Mouse (Mus musculus) 3T3-L1 (cell line): ENCODE data around the gene St6galnac3.
"Not testable (repeated sequence)": the region's sequence is repeated elsewhere in the genome, so short reads cannot be mapped to it uniquely, and the experiment has no call there.

Source experiments
- DNase-seq: peaks from one replicate; pipeline ENCODE4 v3.0.0-alpha.2; 2015; ENCODE audit warnings: low read depth, low spot score

Gene St6galnac3

DNA sequence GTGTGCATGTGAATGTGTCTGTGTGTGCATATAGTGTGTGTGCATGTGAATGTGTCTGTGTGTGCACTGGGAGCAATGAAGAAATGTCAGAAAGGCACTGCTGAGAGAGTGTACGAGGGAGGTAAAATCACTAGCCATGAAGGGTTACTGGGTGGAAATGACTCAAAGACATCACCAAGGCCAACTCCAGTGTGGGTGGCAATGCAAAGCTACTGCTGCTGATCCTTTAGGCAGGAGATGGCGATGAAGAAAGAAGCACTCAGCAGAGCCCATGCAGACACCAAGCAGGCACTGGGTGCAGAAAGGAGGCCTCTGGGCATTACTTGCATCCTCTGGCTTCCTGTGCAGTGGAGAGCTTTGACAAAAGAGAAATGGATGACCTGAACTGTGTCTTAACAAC, 310.8 kb downstream of the St6galnac3 start:
- no peak for DNase-seq

DNA sequence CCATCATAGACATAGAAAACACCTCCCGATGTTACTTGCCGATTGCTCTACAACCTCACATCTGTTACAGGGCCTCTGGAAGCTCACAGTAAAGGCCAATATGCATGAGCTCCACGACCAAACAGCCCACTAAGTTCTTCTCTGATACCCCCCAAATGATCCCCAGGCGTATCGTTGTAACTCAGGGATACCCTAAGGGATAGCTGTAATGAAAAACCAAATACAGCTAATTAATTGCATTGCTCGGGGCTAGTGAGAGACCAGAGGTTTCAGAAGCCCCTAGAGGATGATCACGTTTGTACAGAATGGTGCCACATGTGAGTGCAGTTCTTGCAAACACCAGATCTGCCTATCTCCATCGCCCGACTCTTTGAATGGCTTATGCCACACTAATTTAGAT, 315.7 kb downstream of the St6galnac3 start:
- no peak for DNase-seq

DNA sequence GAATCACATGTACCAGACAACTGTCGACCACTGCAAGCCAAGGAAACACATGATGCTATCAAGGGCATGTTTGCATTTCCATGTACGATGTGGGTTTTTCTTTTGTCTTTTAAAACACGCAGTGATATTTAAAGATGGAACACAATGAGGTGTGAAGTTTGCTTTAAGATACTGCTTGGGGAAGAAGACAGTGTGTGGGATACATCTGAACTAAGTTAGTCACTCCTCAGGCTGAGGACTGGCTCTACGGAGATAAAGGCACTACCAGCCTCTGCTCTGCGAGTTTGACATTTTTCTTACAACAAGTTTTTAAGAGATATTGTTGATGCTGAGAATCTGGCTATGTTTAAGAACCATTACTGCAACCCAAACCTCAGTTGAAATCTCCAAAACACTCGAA, 316.6 kb downstream of the St6galnac3 start:
- DNase-seq: no peak

DNA sequence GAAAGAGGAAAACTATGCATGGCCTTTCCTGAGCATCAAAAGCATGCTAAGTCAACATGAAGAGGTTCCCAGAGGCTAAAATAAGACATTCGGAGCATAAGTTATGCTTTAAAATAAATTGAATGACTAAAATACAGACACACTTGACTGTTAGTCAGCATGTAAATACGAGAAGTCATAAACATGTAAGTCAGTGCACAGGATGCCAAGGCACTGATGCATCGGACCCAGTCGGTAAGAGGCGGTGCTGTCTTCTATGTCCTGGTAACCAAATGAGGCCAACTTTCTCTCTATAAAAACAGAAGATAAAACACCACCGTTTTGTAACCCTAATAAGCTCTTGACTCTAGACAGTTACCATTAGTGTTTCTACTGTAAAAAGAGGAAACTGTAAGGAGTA, 317.3 kb downstream of the St6galnac3 start:
- DNase-seq: no peak

DNA sequence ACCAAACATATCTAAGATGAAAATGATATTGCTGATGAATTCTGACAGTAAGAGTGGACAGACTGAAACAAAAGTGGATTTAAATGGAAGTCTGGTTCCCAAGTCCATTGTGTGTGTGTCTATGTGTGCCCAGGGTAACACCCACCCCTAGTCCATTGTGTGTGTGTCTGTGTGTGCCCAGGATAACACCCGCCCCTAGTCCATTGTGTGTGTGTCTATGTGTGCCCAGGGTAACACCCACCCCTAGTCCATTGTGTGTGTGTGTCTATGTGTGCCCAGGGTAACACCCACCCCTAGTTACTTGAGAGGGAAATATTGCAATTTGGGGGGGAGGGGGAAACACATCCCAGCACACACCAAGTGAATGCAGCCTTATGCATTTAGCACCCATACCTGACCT, 318.1 kb downstream of the St6galnac3 start:
- no peak for DNase-seq

DNA sequence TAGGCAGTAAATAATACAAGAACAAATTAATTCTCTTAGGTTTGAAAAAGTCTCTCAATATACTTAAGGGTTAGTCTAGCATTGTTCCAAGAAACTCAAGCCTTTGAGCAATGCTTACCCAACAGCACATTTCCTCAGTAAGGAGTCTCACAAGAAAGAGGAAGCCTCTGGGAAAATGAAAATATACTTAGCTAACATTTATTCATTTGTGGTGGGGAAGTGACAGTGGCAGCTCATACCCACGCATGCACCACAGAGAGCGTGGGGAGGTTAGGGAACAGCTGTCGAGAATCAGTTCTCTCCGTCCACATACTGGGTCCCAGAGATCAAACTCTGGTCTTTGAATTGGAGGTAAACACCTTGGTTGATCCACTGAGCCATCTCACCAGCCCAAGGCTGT, 318.8 kb downstream of the St6galnac3 start:
- no peak for DNase-seq

DNA sequence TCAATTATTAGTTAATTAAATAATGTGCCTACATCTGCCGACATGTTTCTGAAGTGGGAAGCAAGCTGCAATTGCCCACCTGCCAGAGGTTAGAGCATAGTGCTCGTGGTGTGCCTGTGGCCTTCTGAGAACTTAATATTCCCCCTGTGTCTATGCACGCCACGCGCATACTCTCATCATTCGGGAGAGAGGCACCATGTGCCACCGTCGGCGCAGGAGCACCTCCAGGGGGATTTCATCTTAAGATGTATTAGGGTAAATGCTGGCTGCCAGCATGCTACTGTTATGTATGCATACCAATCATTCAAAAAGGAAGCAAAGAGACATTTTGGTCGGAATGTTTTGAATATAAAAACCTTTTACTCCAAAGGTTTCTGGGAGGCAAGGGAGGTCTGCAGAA, 319.3 kb downstream of the St6galnac3 start:
- no peak for DNase-seq

DNA sequence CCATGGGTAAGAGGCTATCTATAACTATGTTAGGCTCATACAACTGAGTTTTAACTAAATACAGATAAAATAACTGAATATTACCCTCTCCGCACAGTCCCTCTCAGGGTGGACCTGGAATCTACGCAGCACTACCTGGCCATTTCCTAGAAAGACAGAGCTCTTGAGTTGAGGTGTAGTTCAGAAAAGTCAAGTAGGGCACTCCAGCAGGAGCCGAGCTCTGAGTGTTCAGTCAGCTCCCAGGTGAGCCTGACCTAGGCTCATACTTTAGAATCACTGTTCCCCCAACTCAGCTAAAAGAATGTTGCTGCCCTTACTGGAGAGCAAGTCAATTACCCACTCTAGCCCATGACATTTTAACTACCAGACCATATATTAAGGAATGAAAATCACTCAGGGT, 324.7 kb downstream of the St6galnac3 start:
- DNase-seq: no peak

DNA sequence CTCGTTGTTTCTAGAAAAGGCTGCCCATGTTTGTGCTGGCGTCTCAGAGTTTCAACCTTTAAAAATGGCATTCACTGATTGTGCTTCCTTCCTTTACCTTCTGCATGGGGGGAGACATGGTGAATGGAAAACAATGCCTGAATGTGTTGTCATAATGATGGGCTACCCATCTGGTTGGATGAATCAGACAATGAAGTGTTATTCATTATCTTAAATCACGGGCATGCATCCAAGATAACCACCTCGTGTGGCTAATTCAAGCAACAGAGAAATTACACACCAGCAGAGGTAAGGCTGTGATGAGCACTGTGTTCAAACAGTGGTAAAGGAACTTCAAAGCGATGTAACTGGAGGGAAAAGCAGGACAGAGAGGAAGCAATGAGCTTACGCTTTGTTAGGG, 325.4 kb downstream of the St6galnac3 start:
- DNase-seq: no peak

DNA sequence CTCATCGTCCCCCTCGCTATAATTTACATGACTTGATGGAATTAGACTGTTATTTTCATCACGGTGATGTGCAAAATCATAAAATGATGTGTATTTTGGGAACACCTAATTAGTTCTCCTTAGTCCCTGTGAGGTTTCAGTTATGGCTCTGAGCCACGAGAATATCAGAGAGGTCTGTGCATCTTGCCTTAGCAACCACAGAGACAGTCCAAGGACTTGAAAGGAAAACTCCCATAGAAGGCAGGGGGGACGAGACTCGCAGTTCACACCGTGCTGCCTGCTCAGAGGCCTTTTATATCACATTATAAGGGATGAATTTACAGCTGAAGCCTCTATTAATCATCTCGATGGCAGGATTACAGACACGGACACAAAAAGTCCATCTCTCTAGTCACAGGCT, 327.2 kb downstream of the St6galnac3 start:
- no peak for DNase-seq

DNA sequence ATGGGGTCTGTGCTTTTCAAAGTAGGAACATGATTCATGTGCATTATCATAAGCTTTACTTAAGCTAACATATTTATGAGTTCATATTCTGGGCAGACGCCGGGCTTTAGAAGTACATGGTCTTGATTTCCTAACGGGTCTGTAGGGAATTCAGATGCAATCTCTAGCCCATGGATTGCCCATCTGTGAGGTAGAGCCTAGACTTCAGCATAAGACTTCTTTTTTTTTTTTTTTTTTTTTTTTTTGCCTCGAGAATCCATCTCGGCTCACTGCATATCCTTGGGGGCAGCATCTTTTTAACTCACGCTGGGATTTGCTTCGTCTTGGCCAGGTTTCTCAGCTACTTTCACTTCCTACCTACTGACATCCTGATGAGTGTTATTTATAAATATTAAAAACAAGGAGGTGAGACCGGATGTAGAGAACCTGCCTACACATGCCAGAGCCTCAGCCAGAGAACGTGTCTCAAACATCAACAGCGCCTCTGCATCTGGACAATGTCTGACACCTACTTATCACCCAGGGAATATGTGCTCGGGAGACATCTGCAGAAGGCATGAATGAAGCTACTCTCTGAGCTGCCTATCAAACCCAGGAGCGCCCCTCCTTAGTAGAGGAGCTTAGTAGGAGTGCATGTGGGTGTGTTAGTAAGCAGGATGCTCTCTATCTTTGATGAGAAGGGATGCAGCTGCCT, 328.5 kb downstream of the St6galnac3 start:
- DNase-seq: no peak

DNA sequence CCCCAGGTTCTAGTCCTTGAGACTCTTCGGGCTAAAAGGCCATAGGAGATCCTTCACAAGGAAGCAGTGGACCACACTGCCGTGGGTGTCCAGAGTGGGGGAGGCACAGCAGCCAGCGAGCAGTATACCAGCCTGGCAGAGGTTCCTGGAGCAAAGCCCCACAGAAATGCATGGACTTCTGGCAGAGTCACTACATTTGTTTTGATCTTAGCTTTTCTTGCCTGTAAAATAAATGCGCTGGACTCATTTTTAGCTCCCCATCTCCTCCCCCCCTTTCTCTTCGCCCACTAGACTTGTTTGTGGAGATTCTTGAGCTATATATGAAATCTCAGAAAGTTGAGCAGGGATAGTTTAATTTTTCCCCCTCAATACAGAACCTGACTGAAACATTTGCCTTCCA, 329.6 kb downstream of the St6galnac3 start:
- DNase-seq: no peak

DNA sequence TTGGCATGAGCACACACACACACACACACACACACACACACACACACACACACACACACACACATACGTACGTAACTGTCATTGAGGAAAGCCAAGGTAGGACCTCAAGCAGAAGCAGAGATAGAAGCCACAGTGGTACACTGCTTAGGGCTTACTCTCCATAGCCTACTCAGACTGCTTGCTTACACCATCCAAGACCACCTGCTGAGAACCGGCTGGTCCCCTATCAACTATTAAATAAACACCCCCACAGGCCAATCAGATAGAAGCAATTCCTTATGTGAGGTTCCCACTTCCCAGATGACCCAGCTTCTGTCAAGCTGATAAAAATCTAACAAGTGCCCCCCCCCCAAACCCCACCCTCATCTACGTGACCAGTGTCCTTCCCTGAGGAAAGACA, 330.2 kb downstream of the St6galnac3 start:
- no peak for DNase-seq

DNA sequence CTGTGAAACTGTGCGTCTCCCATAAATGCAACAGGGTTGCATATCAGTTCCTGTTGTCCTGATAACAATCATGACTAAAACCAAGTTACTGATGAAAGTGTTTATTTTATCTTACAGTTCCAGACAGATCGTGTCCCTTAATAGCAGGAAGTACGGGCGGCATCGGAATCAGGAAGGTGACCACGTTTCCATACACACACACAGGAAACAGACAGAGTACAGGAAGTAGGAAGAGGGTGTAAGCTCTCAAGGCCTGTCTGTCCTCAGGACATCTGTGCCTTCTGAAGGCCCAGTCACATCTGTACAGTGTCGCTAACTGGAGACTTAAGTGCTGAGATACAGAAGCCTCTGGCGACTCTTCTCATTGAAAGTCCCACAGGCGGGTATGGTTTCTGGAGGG, 330.8 kb downstream of the St6galnac3 start:
- DNase-seq: no peak

DNA sequence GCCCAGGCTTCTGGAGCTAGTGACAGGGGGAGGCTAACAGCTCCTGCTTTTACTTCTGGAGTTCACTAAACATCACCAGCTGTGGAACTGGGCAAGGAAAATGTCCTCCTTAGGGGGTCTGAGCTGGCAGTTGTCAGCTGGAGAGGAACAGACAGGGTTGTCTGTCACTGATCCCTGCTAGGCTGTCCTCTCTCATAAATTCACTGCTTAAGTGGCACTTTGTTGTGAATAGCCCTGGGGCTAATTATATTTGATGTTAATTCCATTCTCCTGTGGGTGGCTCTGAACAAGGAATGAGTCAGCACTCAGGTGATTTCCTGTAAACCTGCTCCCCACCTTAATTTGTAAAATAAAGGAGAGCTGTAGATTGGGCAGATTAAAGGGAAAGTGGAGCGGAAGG, 333.5 kb downstream of the St6galnac3 start:
- not testable (repeated sequence) for DNase-seq

DNA sequence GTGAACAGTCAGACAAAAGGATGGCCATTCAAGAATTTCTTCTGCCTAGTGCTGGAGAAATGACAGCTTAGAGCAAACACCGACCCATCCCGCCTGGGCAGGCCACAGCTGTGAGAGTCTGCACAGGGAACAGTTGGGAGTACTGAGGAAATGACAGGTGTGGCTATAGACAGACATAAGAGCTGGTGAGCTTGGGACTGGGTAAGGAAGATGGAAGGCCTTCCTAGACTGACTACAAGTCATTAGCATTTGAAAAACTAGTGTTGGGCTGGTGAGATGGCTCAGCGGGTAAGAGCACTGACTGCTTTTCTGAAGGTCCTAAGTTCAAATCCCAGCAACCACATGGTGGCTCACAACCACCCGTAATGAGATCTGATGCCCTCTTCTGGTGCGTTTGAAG, 340.3 kb downstream of the St6galnac3 start:
- not testable (repeated sequence) for DNase-seq

DNA sequence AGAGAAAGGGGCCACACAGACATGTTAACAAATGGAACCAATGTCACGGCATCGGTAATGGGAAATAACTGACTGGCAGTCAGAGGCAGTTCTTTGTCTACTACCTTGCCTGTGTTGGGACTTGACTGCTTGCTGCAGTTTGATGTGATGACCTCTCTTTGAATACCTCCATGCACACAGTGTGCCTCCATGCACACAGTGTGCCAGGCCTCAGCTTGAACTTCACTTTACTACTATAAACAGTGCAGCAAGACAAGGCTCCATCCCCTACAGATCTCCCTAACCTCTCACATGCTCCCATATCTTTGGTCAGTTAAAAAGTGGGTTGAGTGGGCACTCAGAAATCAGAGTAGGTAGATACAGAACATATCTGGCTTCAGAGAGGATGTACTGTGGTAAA, 341.3 kb downstream of the St6galnac3 start:
- DNase-seq: no peak

DNA sequence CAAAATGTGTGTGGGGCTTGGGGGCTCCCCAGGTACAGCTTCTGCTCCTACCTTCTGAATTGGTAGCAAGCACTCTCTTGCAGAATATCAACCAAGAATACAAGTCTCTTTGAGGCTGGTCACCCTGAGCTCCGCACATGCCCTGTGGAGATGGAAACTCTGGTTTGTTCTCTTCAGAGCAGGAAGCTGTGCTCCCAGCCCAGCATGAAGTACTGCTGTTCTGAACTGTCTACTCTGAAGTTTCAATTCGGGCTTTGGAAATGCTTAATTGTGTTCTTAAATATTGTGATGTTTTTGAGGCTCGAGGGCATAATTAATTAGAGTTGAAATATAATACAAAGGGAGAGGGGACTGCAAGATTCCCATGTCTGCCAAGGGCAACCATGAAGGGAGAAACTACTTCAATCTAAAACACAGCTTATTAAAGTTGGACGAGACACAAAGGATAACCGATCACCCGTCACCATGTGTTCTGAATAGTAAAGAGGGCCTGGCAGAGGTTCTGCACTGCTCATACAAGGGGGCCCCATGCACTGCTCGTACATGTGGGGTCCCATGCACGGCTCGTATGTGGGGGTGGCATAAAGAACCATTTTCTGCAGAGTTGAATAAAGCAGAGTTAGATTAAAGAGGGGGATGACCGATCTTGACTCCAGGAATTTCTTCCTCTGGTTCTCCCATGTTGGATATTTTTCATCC, 359.8 kb downstream of the St6galnac3 start:
- no peak for DNase-seq

DNA sequence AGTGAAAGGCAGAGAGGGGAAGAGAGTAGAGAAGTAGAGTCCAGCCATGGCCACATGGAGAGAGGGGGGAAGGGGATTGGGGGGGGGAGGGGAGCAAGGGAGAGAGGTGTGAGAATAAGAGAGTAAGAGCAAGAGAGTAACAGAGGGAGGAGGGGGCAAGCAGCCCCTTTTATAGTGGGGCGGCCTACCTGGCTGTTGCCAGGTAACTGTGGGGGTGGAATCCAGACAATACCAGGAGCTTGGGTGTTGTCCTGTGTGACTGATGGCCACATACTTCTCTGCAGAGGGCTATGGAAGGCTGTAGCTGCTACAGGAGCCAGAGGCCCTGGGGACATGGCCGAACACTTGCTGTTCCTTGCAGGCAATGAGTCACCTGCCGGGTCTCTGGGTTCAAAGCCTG, 360.6 kb downstream of the St6galnac3 start:
- no peak for DNase-seq

DNA sequence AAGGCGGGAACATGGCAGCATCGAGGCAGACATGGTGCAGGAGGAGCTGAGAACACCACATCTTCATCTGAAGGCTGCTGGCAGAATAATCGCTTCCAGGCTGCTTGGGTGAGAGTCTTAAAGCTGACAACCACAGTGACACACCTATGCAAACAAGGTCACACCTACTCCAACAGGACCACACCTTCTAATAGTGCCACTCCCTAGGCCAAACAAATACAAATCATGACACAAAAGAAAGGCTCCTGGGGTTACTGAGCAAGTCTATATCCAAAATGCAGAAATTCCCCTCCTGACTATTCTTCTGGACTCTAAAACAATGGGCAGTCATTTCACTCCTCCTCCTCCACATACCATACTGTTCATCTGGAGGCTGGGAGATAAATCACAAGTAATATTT, 365.0 kb downstream of the St6galnac3 start:
- no peak for DNase-seq

DNA sequence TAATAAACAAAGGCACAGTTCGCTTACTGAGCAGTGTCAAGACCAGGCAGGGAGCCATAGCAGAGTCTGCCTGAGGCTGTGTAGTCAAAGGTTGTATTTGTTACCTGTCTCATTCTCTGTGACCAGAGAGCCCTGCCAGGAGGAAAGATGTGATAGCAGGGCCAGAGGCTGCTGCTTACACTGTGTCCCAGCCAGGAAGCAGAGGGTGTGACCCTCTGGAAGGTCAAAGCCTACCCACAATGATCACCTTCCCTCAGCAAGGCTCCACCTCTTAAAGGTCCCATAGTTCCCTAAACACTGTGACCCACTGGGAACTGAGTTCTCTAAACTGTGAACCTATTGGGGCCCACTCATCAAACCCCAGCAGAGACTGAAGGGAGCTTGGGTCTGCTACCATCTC, 368.9 kb downstream of the St6galnac3 start:
- no peak for DNase-seq

DNA sequence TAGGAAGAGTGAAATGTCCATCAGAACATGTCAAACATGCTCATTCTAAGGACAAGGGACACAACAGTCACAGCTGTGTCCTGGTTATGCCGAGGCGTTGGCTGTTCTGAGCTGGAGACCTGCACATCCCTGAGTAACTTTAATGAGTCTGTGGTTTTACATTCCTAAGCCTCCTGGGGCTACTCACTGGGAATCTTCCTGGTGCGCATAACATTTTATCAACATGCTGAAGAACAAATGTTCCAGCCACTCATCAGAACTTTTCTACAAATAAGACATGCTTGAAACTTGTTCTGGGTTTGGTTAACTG, 370.0 kb downstream of the St6galnac3 start:
- no peak for DNase-seq

DNA sequence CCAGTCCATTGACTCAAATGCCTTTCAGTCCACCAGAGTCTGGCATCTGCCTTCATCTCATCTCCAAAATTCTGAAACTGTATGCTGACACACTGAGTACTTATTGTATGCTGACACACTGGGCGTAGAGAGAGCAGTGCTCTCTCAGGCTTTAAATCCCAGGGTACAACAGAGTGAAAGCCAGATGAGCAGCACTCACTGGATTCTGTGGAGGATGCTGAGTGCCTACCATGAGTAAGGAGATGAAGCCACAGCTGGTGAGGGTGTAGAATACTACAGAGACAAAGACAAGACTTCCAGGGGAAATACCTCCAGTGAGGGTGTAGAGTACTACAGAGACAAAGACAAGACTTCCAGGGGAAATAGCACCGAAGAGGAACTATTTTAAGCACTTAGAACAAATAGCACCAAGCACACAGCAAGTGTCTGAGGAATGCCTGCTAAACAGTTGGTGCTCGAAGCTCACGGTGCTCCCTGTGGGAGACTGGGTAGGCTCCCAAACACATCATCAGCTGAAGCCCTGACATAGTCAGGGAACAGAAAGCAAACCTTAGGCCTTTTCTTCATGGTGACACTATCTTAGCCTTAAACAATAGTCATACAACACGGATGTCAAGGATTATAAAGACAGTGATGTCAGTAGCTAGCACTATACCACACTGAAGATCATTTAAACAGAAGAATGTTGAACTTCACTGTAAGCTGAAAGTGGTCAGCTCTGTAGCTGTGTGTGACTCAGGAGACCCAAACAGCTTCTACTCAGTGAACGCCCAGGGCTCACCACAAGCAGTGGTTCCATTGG, 370.6 kb downstream of the St6galnac3 start:
- no peak for DNase-seq
